8 mouse cellular contexts compared by ENCODE assay signal in the genomic region with DNA sequence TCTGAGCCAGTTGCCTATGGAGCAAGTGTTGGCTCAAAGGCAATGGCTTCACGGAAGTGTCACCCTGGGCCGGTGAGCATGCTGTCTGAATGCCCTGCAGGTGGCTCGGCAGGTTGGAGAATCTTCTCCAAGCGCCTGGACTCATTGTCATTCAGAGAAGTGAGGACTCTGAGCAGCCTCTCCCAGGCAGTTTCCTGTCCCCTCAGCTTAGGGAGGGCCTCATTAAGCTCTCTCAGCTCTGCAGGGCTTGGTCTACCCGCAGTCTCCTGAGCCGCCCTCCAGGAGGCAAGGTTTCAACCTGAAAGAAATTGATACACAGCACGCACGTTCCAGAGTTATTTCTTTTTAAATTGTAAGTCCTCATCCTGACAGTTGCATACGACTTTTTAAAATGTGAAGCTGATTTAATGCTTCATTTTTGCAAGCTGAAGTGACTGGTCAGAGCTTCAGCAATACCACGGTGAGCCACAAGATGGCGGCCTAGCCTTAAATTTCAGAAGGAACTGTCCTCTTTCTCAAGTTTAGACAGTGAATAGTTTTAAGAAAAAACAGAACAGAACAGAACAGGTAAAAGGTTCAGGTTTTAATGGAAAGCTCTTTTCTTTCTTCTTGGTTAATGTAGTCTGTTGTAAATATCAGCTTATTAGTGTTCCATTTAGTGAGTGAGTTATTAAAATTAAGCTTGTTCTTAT. TPM values are rescaled to one million over a fixed set of nuclear protein-coding genes. Genes with fewer than 3 reads are reported as not detected.
A peak's percentile ranks its signal among the peaks of the same experiment; 100 is the strongest.
DNase-seq lines count a peak whose midpoint lies in the region; ATAC-seq lines count a peak whose summit lies in the region.

No protein-coding gene starts in this region.

- peak; percentile 69; the same call in 1 of the 2 replicates for ATAC-seq in forebrain, embryonic 15.5 days (replicated peaks)

- H3K27ac ChIP-seq in forebrain, embryonic 15.5 days (replicated peaks): no peak overlapping the region

- no peak overlapping the region for H3K4me2 ChIP-seq in forebrain, embryonic 15.5 days (replicated peaks)

- H3K4me3 ChIP-seq in forebrain, embryonic 15.5 days: no peak overlapping the region

- H3K36me3 ChIP-seq in forebrain, embryonic 15.5 days: no peaks in the 10 kb centered on the region

- DNase-seq in gastrocnemius, adult 18-20 months (ENCODE audit: low spot score): peak; percentile 60
- no peak for DNase-seq in gastrocnemius, postnatal 25 days
- DNase-seq in cerebellum, adult 18-20 months: peak; percentile 68 to 78
- peak; percentile 79 for DNase-seq in induced T-regulatory cell, adult 2 months (ENCODE audit: low read depth)
- DNase-seq in left cerebral cortex, adult 18-20 months (ENCODE audit: low spot score in 2 of 2): peak; percentile 84 to 91
- peak; percentile 68 for DNase-seq in mesoderm, embryonic 11.5 days (ENCODE audit: low read depth, low spot score)
- DNase-seq in right cerebral cortex, postnatal 4 days: peak; percentile 97

- H3K9ac ChIP-seq in forebrain, embryonic 15.5 days (replicated peaks): no peak overlapping the region

- 14% methylated on average over 11 of the region's 11 CpGs for WGBS in forebrain, embryonic 15.5 days

- H3K9me3 ChIP-seq in forebrain, embryonic 15.5 days: no peaks in the 10 kb centered on the region

- no peaks in the 10 kb centered on the region for H3K4me1 ChIP-seq in forebrain, embryonic 15.5 days

- no peaks in the 10 kb centered on the region for H3K27me3 ChIP-seq in forebrain, embryonic 15.5 days

RNA-seq across cellular contexts. Expression of gene Tdrd3, which starts 47.7 kb away (rescaled TPM):
- total RNA-seq in gastrocnemius, adult 18-20 months (2021): 10 to 100 TPM; 21.9 to 23.4 TPM
- total RNA-seq in gastrocnemius, postnatal 25 days (2021): 10 to 100 TPM; 16.8 to 17.0 TPM
- polyA plus RNA-seq in forebrain, embryonic 15.5 days (2015; fragmentation: Nextera tagmentation; extraction: Ambion mirVana): 57.8 and 62.5 TPM in 2 replicates
- 10 to 100 TPM; 27.7 to 30.9 TPM for total RNA-seq in left cerebral cortex, adult 18-20 months (2021)
